Mouse (Mus musculus) brain, embryonic 14.5 days (tissue): ENCODE results near the gene Raet1e. TPM values are rescaled to one million over a fixed set of nuclear protein-coding genes. Genes with fewer than 3 reads are reported as not detected.
"Not testable (repeated sequence)": the region's sequence is repeated elsewhere in the genome, so short reads cannot be mapped to it uniquely, and the experiment has no call there.

Experiments
- DNase-seq: peaks from one replicate; pipeline ENCODE4 v3.0.0-alpha.2; 2011; ENCODE audit warnings: low read depth
- CTCF ChIP-seq: fragments of 200-500 bp; IDR thresholded peaks from 2 replicates; pipeline ENCODE4 v1.5.1; 2012; ENCODE audit warnings: inconsistent platforms, mild to moderate bottlenecking, moderate library complexity, borderline replicate concordance; ENCODE audit not compliant: insufficient read depth, insufficient read length; ENCODE audit errors: extremely low read depth
- POLR2A ChIP-seq: fragments of 200-500 bp; IDR thresholded peaks from 2 replicates; pipeline ENCODE4 v1.6.1; 2012; ENCODE audit warnings: mild to moderate bottlenecking, inconsistent platforms, borderline replicate concordance; ENCODE audit not compliant: poor library complexity, insufficient read depth, insufficient read length, severe bottlenecking; ENCODE audit errors: extremely low read depth
- polyA plus RNA-seq: library from polyadenylated mRNA; depleted of rRNA; stranded (reverse); fragments of >200 nt; gene quantifications from 2 replicates; pipeline ENCODE4 v1.2.3, GENCODE M21; 2012

Gene Raet1e
- polyA plus RNA-seq, 1 experiment: 1.1 TPM

DNA sequence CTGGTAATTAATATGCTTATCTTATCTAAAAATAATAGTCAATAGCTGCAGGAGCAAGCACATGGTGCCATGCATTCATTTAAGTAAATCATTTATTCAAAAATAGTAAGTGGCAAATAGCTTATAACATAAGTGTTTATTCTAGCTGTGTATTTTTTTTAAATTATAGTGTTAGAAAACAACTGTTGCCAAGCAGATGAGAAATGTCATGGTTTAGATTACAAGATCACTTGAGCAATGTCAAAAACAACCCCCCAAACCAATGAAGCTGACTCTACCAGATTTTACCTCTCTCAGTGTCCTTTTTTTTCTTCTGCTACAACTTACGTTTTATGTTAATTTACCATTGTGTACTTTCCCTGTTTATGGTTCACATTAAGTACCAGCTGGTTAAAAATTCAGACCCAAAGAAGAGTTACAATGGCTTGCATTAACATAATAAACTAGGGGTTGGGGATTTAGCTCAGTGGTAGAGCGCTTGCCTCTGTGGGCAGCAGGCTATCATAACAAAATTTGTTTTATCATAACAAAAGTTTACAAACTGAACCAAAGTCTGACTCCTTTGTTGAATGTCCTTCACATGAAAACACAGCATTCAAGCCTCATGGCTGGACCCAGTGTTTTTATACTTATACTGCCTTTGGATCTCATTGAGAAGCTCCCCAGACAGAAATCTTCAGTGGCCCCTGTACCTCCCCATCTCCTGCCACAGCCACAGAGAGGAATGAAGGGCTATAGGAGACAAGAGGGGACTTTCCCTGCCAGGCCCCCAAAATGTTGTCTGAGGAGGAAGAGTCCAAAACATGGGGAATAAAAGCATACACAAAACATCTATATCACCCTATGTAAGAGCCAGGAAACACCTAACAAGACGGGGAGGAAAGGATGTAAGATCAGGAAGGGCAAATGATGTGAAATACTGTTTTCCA is 3.2 kb upstream of the Raet1e start:
- no peak for TF ChIP-seq POLR2A
- peak; percentile 23 for DNase-seq

DNA sequence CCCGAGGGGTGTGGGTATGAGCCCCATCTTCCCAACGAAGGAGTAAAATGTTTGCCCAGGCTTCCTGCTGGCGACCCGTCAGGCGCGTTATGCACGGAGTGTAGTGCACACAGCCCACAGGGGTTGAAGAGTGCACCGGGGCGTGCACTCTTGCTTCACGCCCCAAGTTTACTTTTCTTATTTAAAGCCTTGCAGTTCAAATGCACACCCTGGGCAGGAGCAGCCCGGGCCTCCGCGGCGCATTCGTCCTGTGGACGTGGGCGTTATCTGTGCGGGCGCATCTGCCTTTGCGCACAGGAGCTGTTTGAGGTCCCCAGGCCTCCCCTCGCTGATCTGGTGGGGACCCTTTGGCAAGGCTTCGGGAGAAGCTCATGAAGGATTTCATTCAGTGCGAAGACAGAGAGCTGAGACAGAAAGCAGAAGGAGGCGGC is 777 bp downstream of the Raet1e start:
- TF ChIP-seq POLR2A (no peak), CTCF (no peak)
- peak; percentile 17 for DNase-seq

DNA sequence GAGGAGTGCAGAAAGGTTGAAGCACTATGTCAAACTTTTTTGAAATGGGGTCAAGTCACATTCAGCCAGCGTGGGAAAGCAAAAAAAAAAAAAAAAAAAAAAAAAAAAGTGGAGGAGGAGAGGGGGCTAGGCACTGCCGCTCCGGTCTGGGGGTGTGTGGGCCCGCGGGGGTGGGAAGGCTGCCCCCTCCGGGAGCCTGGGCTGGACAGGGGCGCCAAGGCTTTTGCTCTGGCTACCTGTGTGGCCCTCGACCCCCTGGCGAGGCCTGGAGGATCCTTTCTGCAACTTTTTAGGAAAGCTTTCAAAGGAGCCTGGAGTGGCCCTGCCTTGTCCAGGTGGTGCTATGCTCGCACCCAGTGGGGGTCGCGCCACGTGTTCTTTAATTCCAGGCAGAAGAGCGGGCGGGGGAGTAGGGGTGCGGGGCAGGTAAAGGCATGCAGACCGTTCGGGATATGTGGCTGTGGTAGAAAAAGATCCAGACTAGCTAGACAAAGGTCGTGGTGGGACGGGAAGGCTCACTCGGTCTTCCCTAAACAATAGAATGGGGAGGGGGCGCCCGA is 1.3 kb downstream of the Raet1e start:
- DNase-seq: no peak
- no peak for TF ChIP-seq POLR2A

DNA sequence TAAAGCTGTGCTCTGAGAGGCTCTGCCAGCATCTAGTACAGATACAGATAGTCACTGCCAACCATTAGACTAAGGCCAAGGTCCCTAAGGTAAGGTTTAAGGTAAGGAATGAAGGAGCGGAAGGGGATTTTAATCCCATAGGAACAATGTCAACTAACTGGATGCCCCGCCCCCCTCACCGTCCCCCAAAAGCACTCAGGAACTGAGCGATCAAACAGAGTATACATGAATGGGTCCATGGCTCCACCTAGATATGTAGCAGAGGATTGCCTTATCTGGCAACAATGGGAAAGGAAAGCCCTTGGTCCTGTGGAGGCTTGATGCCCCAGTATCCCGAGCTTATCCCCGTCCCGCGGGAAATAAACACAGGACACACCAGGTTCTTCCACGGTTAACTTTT is 4.9 kb downstream of the Raet1e start:
- DNase-seq: peak; percentile 4

DNA sequence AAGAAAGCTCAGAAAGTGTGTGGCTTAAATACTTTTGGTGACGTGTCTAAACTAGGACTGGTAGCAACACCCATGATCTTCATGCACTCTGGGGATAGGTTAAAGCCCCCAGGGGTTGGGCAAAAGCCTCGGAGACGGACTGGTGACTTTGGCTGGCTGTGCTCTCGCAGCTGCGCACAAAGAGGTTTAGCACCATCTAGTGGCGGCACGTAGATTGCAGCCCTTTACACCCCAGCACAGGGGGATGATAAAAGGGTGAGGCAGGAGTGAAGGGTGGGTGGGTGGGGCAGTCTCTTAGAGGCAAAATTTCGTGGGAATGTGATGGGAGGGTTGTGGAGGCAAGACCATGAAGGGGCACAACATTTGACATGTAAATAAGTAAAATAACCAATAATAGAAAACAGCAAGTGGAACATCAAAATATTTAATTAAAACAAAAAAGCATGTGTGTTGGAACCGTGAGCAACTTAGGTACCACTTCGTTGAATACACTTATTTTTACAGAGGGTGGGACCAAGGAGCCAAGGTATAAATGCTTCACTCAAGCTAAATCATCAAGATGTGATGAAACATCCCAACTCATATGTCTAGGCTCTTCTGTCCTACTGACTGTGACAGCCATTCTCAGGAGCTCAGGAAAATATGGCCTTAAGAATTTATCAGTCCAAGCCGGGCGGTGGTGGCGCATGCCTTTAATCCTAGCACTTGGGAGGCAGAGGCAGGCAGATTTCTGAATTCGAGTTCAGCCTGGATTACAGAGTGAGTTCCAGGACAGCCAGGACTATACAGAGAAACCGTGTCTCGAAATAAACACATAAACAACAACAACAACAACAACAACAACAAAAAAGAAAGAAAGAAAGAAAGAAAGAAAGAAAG is 5.6 kb downstream of the Raet1e start:
- DNase-seq: not testable (repeated sequence)
- peak; percentile 29; the same call in 1 of the 2 replicates for TF ChIP-seq CTCF

DNA sequence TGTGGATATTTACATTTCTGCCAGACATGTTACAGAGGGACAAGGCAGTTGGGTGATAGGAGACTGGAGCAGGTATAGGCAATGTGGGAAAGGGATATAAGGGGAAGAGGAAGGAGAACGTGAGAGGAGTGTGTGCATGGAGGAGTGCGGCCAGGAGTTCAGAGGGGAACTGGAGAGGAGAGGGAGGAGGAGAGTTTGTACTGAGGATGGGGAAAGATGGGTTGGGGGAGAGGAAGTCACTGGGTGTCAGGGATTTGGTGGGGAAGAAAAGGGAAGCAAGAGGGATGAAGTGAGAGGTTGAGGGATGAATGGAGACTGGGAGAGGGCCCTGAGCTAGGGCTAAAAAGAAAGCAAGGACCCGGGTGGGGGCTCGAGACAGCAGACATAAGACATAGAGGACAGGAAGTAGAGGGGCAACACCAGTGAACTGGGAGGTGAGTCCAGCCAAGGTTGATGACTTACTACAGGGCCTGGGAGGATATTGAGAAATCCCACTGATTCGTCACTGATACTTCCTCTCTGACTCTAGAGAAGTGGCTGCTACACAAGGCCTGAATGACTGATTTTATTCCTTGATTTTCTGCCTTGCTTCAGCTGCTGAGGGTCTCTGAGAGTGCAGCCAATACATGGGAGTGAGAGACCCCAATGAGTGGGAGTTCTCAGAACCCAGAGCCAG is 7.1 kb downstream of the Raet1e start:
- DNase-seq: not testable (repeated sequence)

DNA sequence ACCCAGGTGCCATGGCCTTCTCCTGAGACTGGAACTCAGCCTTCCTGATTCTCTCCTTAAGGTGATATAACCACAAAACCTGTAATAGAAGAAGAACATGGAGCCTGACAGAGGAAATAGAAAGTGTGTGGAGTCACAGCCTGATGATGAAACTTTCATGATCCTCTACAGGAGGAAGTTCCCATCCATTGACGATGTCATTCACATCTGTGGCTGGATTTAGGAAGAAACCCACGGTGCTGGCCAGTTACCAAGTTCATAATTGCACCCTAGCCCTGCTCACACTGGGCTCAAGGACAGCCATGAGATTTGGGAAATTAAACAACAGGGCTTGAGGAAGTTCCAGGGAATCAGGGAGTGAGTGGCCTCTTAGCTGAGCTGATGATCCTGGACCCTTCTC is 7.7 kb downstream of the Raet1e start:
- DNase-seq: not testable (repeated sequence)

DNA sequence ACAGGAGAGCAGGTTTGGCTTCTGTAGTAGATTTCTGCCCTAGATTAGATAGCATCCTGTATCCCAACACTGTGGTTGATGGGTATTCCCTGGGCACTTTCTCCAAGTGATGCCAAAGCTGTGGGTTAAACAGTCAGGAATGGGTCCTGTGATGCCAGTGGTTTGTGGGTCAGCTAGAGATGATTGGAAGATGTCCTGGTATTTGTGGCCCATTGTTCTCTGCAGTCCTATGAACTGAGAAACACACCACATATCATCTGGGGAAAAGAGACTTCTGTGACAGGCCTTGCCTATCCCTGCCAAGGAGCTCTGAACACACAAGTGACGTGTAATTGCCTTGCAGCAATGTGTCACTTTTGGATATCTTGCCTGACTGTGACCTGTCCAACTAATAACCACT is 8.7 kb downstream of the Raet1e start:
- not testable (repeated sequence) for DNase-seq

DNA sequence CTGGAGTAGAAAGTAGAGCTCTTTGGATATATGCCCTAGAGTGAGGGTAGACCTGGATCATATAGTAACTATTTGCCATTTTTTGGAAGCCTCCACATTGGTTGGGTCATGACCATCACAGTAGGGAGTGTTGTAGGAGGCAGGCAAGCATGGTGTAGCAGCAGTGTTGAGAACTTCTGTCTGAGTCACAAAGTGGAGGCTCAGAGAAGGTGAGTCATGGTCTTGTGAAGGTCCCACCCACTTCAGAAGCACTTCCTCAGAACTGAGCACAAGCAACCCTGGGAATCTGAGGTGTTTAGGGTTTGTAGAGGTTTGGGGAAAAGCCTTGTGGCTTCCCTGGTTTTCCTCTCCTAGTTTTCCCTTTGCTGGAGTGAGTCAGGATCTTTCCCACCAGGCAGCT is 10.7 kb downstream of the Raet1e start:
- DNase-seq: not testable (repeated sequence)

DNA sequence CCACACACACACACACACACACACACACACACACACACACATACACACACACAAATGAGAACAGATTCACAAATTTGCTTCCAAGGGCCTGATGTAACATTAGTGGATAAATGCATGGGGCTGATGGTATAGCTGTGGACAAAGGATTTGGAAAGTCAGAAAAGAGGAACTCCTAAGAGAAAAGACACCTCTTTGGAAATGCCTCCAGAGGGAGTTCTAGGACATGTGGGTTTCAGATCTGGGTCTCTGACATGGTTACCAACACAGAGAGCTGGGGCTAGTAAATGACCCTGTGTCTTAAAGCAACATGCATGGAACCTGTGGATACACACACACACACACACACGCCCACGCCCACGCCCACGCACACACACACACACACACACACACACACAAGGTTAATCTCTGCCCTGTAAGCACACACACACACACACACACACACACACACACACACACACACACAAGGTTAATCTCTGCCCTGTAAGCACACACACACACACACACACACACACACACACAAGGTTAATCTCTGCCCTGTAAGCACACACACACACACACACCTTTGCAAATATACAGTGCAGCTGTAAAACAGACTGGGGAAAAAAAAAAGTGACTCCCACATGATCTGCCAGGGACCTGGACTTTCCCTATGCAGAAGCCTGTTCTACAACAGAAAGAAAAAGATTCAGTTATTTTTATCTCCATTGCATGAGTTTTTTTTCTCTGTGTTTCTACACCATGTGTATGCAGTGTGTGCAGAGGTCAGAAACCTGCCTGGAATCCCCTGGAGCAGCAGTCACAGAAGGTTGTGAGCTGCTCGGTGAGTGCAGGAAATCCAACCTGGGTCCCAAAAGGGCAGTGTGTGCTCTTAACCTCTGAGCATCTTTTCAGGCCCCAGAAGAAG is 14.3 kb downstream of the Raet1e start:
- not testable (repeated sequence) for DNase-seq

DNA sequence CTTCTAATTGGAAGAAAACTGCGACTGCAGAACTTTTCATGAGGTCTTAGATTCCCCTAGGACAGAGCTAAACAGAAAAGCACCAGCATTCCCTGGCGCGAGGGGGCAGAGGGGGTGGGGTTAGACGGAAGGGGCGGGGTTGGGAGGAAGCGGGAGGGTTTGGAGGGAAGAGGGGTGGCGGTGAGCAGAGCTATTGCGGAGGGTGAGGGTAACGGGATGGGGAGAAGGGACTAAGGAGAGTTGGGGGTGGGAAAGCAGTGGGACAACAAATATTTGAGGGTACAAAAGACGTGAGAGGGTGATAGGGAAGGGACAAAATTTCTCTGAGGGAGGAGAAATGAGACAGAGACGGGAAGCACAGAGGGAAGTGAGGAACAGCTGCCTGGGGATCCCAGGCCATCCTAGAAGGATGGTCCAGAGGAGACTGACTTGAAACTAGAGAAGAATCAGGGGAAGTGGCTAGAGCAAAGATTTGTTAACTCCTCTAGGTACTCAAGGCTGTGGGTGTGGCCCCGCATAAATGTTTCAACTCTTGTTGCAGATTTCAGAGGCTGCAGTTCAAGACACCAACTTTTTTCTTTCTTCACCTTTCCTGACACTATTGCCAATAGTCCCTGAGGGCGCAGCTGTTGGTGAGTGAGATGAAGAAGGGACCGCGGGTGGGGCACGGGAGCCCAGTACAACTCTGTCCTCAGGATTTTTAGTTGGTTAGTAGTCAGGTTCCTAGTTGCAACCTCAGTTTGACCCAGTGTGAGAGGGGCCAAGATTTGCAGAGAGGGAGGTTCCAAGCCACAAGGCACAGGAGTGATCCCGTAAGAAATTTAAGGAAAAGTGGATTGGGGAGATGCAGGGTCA is 15.2 kb downstream of the Raet1e start:
- not testable (repeated sequence) for DNase-seq

DNA sequence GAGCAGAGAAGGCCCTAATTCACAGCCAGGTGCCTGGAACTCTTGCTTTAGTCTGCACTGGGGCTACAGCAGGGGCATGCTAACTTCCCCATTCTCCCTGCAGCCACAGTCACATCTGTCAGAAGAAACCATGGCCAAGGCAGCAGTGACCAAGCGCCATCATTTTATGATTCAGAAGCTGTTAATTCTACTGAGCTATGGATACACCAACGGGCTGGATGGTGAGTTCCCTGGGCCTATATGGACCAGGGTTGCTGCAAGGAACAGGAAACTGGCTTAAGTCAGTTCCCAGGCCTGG is 15.8 kb downstream of the Raet1e start:
- not testable (repeated sequence) for DNase-seq

DNA sequence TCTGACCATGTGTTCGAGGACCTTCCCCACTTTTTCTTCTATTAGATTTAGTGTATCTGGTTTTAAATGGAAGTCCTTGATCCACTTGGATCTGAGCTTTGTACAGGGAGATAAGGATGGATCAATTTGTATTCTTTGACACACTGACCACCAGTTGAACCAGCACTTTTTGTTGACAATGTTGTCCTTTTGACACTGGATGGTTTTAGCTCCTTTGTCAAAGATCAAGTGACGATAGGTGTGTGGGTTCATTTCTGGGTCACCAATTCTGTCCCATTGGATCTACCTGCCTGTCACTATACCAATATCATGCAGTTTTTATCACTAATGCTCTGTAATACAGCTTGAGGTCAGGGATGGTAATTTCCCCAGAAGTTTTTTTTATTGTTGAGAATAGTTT is 18.1 kb downstream of the Raet1e start:
- not testable (repeated sequence) for DNase-seq

DNA sequence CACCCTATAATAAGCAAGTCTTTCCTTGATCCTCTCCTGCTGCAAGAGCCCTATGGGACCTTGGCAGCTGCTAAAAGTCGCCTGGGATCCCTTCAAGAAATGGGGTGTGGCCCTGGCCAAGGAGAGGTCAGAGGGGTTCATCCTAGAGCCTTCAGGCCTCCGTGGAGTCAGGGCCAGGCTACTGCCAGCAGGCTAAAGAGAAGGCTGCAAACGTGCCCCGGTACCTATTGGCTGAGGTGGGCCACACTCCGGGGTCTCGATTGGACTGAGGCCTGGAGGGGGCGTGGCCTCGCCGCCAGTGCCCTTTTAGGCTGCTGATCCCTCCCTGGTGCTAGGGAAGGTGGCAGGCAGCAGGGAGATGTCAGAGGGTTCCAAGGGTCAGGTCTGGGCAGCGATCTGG is 32.7 kb downstream of the Raet1e start:
- peak; percentile 22 for DNase-seq

DNA sequence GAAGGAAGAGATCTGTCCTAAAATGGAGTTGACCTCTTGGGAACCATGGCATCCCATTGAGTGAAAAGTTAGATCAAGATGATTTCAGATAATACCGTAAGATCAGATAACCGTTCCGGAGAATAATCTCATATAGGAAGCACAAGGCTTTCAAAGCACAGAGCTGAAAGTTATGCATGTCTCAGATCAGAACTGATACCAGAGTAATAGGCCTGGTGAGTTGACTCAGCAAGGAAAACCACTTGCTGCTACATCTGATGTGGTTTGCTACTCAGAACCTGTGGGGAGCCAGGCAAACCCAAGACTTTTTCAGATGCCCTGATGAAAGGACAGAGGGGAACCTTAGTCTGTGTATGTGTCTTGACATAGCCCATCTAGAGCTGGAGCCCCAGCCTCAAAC is 43.0 kb downstream of the Raet1e start:
- DNase-seq: not testable (repeated sequence)

DNA sequence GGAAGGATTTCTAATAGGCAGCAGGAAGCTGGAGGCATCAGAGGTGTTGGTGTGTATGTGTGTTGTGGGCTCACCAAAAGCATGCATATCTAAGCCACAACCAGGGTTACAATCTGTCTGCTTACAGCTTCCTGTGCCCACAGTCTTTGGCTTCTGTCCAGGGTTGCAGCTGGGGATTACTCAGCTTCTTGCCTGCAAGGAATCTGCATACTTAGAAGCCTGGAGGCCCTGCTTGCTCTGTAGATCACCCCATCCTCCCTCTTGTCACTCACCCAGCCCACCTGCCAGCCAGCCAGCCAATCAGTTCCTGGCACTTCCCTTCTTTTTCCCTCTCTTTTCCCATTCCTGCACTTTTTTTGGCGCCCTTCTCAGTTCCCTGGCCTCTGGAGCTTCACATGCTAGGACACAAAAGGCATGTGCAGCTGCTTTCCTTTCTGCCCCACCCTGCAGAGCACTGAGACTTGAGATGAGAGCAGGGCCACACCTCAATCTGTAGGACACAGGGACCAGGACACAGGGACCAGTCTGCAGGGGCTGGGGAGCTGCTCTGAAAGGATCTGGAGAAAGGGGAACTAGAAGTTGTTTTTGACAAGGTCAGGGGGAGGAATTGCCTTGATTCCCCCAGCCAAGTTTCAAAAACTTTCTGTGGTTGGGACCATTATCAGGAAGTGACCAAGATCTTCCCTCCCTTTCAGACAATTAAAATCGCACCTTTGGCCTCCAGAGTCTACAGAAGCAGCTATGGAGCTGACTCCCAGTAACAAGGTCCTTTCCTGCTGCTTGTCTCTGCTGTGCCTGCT is 44.6 kb downstream of the Raet1e start:
- DNase-seq: not testable (repeated sequence)

DNA sequence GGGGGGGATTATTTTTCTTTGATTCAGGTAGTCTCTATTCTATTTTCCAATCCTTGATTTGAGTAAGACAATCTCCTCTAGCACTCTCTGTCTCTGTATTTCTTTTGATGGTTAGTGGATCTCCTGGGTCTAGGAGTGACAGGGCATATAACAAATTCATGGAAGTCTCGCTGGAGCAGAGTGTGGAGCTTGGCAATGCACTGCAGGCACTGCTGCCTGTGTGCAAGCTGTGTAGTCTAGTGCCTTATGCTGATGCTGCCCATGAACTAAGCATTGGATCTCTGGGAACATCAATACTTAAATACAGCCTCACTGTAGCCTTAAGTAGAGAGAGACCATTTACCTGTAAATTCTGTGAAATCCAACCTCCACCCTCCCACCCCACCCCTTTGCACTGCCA is 48.1 kb downstream of the Raet1e start:
- DNase-seq: not testable (repeated sequence)
